Mouse (Mus musculus): ENCODE results near the gene Il18r1. TPM values are rescaled to one million over a fixed set of nuclear protein-coding genes. Genes with fewer than 3 reads are reported as not detected.
A peak's percentile ranks its signal among the peaks of the same experiment; 100 is the strongest.

Gene Il18r1
- polyA plus RNA-seq, 1 experiment from 2014 or later = not detected

DNA sequence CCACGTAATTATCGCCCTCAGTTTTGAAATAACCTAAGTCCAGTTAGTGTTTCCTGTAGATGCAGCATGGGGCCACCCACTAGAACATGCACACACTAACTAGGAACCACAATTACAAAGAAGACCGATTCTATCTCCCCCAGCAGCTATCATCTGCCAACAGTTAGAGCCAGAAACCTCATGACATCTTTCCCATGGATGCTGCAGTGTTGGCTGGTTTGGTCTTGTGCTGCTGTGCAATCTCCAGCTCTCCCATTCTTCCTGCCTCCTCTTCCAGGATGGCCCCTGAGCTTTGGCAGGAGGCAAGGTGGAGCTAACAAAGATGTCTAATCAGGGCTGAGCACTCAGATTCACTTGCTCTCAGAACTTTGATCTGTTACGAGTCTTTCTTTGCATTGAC, 35.8 kb downstream of the Il18r1 start:
- Histone ChIP-seq H3K27me3 (no peaks in the 10 kb centered on the region), H3K9ac (no peak overlapping the region), H3K4me1 (no peaks in the 10 kb centered on the region), H3K27ac (no peak overlapping the region), H3K9me3 (no peaks in the 10 kb centered on the region), H3K4me3 (no peak overlapping the region), H3K36me3 (no peaks in the 10 kb centered on the region), H3K4me2 (replicated peaks) (no peak overlapping the region)
- no peak for ATAC-seq (ENCODE audit: insufficient number of reproducible peaks, insufficient read depth, low FRiP score, low TSS enrichment)
- WGBS = 86% methylated on average over 4 of the region's 4 CpGs

GRCm38 (mm10) chr1:40501546-40502398, 36.4 kb downstream of the Il18r1 start:
- H3K4me3 ChIP-seq = no peak overlapping the region
- H3K27ac ChIP-seq = no peak overlapping the region
- 91% methylated on average over 11 of the region's 11 CpGs for WGBS
- no peak overlapping the region for H3K4me2 ChIP-seq (replicated peaks)
- no peaks in the 10 kb centered on the region for H3K9me3 ChIP-seq
- no peaks in the 10 kb centered on the region for H3K4me1 ChIP-seq
- no peak overlapping the region for H3K9ac ChIP-seq
- H3K27me3 ChIP-seq = no peaks in the 10 kb centered on the region
- ATAC-seq (ENCODE audit: insufficient number of reproducible peaks, insufficient read depth, low FRiP score, low TSS enrichment) = no peak
- no peaks in the 10 kb centered on the region for H3K36me3 ChIP-seq

GRCm38 (mm10) chr1:40504548-40504947, 39.2 kb downstream of the Il18r1 start:
- no peak for ATAC-seq (ENCODE audit: insufficient number of reproducible peaks, insufficient read depth, low FRiP score, low TSS enrichment)
- 76% methylated on average over 5 of the region's 5 CpGs for WGBS
- no peaks in the 10 kb centered on the region for H3K36me3 ChIP-seq
- no peaks in the 10 kb centered on the region for H3K27me3 ChIP-seq
- H3K4me1 ChIP-seq = no peaks in the 10 kb centered on the region
- no peak overlapping the region for H3K9ac ChIP-seq
- no peak overlapping the region for H3K4me3 ChIP-seq
- H3K9me3 ChIP-seq = no peaks in the 10 kb centered on the region
- no peak overlapping the region for H3K27ac ChIP-seq
- no peak overlapping the region for H3K4me2 ChIP-seq (replicated peaks)

DNA sequence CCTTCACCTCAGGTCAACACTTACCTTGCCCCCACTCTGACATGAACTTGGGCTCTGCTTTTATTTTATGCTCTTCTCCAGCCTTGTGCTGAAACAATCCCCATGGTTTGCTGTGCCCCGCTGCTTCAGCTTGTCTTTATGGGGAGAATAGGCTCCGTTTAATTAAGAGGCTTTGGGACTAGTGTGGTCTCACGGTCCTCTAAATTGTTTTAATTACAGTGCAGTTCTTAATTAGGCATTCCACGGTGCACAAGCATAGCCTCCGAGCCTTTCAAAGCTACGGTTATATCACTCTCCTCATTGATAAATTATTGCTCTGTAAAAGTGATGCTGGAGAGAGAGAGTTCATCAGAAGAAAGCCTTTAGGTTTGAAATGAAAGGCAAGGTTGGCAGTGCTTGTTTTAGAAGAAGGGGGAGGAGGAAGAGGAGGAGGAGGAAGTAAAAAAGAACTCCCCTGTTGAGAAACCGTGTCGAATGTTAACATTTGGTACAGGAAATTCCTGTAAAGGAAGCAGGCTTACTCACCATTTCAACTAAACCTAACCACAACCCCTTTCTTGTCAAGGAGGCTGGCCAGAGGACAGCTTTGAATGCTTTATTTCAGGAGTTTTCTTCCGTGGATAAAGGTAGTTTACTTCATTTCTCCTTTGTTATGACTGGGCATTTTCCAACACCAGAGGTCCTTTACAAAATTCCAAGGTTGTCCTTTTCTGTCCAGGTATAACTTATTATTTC, 49.7 kb downstream of the Il18r1 start, which contains the start of gene Il18rap:
Gene Il18rap (plus strand): TSS at position 512 of the 735 bp plus-strand sequence.
- no peak within 1 kb of the TSS for H3K9ac ChIP-seq
- H3K4me1 ChIP-seq = no peaks in the 10 kb centered on the region
- H3K4me2 ChIP-seq (replicated peaks) = 0 out of 2 replicates have a peak within 1 kb of the TSS, but pooled peaks have one; percentile 21
- no peak for ATAC-seq (ENCODE audit: insufficient number of reproducible peaks, insufficient read depth, low FRiP score, low TSS enrichment)
- H3K36me3 ChIP-seq = no peaks in the 10 kb centered on the region
- H3K27ac ChIP-seq = no peak within 1 kb of the TSS
- WGBS = 26% methylated on average over 9 of the region's 9 CpGs
- no peaks in the 10 kb centered on the region for H3K9me3 ChIP-seq
- no peaks in the 10 kb centered on the region for H3K27me3 ChIP-seq
- no peak within 1 kb of the TSS for H3K4me3 ChIP-seq

GRCm38 (mm10) chr1:40516364-40516763, 51.0 kb downstream of the Il18r1 start:
- Histone ChIP-seq H3K36me3 (no peaks in the 10 kb centered on the region), H3K4me3 (no peak overlapping the region), H3K27me3 (no peaks in the 10 kb centered on the region), H3K9me3 (no peaks in the 10 kb centered on the region), H3K4me1 (no peaks in the 10 kb centered on the region), H3K4me2 (replicated peaks) (no peak overlapping the region), H3K27ac (no peak overlapping the region), H3K9ac (no peak overlapping the region)
- 94% methylated on average over 6 of the region's 6 CpGs for WGBS
- ATAC-seq (ENCODE audit: insufficient number of reproducible peaks, insufficient read depth, low FRiP score, low TSS enrichment) = no peak

DNA sequence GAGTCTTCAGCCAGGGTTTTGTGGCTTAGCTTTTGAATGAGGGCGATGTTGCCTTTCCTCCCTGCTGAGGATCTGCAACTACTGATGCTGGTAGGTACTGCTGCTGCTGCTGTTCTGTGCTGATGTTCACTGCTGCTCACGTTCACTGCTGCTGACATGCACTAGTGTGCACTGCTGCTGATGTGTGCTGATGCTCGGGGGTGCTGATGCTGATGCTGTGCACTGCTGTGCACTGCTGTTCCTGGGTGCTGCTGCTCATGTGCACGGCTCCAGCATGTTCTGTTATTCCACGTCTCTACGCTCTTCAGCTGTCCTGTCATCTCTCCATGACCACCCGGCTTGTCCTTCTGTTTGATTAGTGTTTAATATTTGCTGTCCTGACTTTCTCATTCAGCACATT, 57.6 kb downstream of the Il18r1 start:
- no peak overlapping the region for H3K27ac ChIP-seq
- WGBS = 84% methylated on average over 7 of the region's 7 CpGs
- no peak overlapping the region for H3K9ac ChIP-seq
- no peak overlapping the region for H3K4me3 ChIP-seq
- no peak for ATAC-seq (ENCODE audit: insufficient number of reproducible peaks, insufficient read depth, low FRiP score, low TSS enrichment)
- H3K4me1 ChIP-seq = no peaks in the 10 kb centered on the region
- H3K9me3 ChIP-seq = no peaks in the 10 kb centered on the region
- no peak overlapping the region for H3K4me2 ChIP-seq (replicated peaks)
- no peaks in the 10 kb centered on the region for H3K36me3 ChIP-seq
- no peaks in the 10 kb centered on the region for H3K27me3 ChIP-seq

- H3K36me3 ChIP-seq = no peaks in the 10 kb centered on the region
- no peak overlapping the region for H3K4me3 ChIP-seq
- no peaks in the 10 kb centered on the region for H3K9me3 ChIP-seq
- 86% methylated on average over 5 of the region's 5 CpGs for WGBS
- no peak for ATAC-seq (ENCODE audit: insufficient number of reproducible peaks, insufficient read depth, low FRiP score, low TSS enrichment)
- no peaks in the 10 kb centered on the region for H3K4me1 ChIP-seq
- no peak overlapping the region for H3K27ac ChIP-seq
- no peak overlapping the region for H3K4me2 ChIP-seq (replicated peaks)
- no peak overlapping the region for H3K9ac ChIP-seq
- no peaks in the 10 kb centered on the region for H3K27me3 ChIP-seq
These were observed 58.8 kb downstream of the Il18r1 start for GRCm38 (mm10) chr1:40523971-40524722.

DNA sequence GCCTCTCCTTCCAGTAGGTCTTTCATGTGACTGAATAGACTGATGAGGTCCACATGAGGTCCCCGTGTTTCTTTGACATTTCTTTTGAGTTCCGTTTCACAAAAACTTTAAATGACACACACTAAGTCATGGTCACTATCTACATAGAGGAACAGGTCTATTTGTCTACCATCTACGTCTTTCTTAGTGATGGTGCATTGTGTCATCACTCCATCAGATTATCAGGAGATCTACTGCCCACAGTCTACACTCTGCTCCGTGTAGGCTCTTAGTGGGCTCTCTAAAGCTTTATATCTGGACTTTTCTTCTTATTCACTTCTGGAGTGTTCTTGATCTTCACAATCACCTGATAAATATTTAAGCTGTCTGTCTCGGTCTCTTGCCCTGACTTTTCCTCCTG, 63.9 kb downstream of the Il18r1 start:
- Histone ChIP-seq H3K4me3 (no peak overlapping the region), H3K4me1 (no peaks in the 10 kb centered on the region), H3K9me3 (no peaks in the 10 kb centered on the region), H3K36me3 (no peaks in the 10 kb centered on the region), H3K4me2 (replicated peaks) (no peak overlapping the region), H3K9ac (no peak overlapping the region), H3K27ac (no peak overlapping the region), H3K27me3 (no peaks in the 10 kb centered on the region)
- WGBS = 90% methylated on average over 5 of the region's 5 CpGs
- no peak for ATAC-seq (ENCODE audit: insufficient number of reproducible peaks, insufficient read depth, low FRiP score, low TSS enrichment)

GRCm38 (mm10) chr1:40537577-40537976, 72.2 kb downstream of the Il18r1 start:
- Histone ChIP-seq H3K4me2 (replicated peaks) (no peak overlapping the region), H3K9me3 (no peaks in the 10 kb centered on the region), H3K4me3 (no peak overlapping the region), H3K27ac (no peak overlapping the region), H3K4me1 (no peaks in the 10 kb centered on the region), H3K9ac (no peak overlapping the region), H3K27me3 (no peaks in the 10 kb centered on the region), H3K36me3 (no peaks in the 10 kb centered on the region)
- no peak for ATAC-seq (ENCODE audit: insufficient number of reproducible peaks, insufficient read depth, low FRiP score, low TSS enrichment)
- WGBS = 73% methylated on average over 5 of the region's 5 CpGs

DNA sequence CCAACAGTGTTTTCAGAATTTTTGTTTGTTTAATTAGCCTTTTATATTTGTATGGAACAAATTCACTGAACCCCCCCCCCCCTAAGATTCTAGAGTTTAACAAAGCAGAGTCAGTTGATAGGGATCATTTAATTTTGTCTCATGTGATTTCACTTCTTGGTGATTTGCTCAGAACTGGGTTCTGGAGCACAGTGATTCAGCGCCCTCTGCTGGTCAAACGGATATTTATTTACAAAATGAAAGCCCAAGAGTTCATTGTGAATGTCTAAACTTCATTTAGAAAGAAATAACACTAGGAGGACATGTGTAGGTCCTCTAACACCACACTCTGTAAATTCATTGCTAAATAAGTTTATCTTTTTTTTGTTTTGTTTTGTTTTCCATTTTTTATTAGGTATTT, 79.3 kb downstream of the Il18r1 start:
- H3K4me2 ChIP-seq (replicated peaks) = no peak overlapping the region
- WGBS = 0% methylated on average over 2 of the region's 2 CpGs
- H3K4me3 ChIP-seq = no peak overlapping the region
- H3K36me3 ChIP-seq = no peaks in the 10 kb centered on the region
- ATAC-seq (ENCODE audit: insufficient number of reproducible peaks, insufficient read depth, low FRiP score, low TSS enrichment) = no peak
- H3K9me3 ChIP-seq = no peaks in the 10 kb centered on the region
- no peak overlapping the region for H3K9ac ChIP-seq
- no peaks in the 10 kb centered on the region for H3K4me1 ChIP-seq
- no peaks in the 10 kb centered on the region for H3K27me3 ChIP-seq
- no peak overlapping the region for H3K27ac ChIP-seq

- no peaks in the 10 kb centered on the region for H3K27me3 ChIP-seq
- no peaks in the 10 kb centered on the region for H3K36me3 ChIP-seq
- WGBS = 77% methylated on average over 4 of the region's 4 CpGs
- no peak overlapping the region for H3K4me2 ChIP-seq (replicated peaks)
- no peak overlapping the region for H3K27ac ChIP-seq
- H3K9me3 ChIP-seq = no peaks in the 10 kb centered on the region
- H3K4me1 ChIP-seq = no peaks in the 10 kb centered on the region
- H3K9ac ChIP-seq = no peak overlapping the region
- no peak for ATAC-seq (ENCODE audit: insufficient number of reproducible peaks, insufficient read depth, low FRiP score, low TSS enrichment)
- no peak overlapping the region for H3K4me3 ChIP-seq
These were observed 81.3 kb downstream of the Il18r1 start for GRCm38 (mm10) chr1:40546645-40547044.

Measured in embryonic facial prominence, embryonic 12.5 days (tissue).